30 mouse cellular contexts compared by ENCODE assay signal in the genomic region with DNA sequence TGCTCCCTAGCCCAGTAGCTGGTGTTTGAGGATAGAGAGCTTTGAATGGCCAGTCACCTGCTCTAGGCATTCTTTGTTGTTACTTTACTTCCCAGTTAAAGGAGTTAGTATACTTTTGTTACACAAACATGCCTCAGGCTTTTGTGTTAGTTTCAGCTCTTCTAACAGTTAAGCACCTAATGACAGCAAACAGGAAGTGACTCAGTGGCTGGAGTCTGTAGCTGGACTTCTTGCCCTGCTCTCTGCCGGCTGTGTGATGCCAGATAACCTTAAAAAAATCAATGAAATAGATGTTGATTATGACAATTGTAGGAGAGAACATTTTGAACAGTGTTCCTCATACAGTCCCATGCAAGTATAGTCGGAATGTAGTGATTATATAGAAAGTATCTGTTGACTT. TPM values are rescaled to one million over a fixed set of nuclear protein-coding genes. Genes with fewer than 3 reads are reported as not detected.
DNase-seq lines count a peak whose midpoint lies in the region; ATAC-seq and TF ChIP-seq lines count a peak whose summit lies in the region.
"Had no signal": no experiment of that assay in that cellular context is flagged by ENCODE, and none has a peak within 500 bp of the region (broad histone marks: within the 10 kb centered on the region; RNA-seq: fewer than 3 reads in every experiment).

No protein-coding gene starts in this region.

- in situ Hi-C loops in Patski (cut with MboI; ENCODE audit: low pct_unique_long_range_greater_than_20kb) = no loop called here

- TF ChIP-seq EP300 in MEL (IDR thresholded peaks at IDR 0.05; ENCODE audit: low read depth in 1 of 2, low read length in 2 of 2) = peak in 1 of 2 experiments; percentile 23; a peak in 1 of 4 replicates

- POLR2A ChIA-PET in Patski (lab: Charles Lee) = no interaction called here

- H3K27ac ChIP-seq in MEL (ENCODE audit: control insufficient read depth, low read depth, low read length) = no peak overlapping the region
- H3K27ac ChIP-seq: embryonic facial prominence, embryonic 10.5 days; embryonic facial prominence, embryonic 13.5 days; forebrain, embryonic 10.5 days; forebrain, embryonic 13.5 days; heart, embryonic 15.5 days; hindbrain, embryonic 10.5 days; hindbrain, embryonic 13.5 days had no signal

- no peaks in the 10 kb centered on the region for H3K9me3 ChIP-seq in MEL (replicated peaks; ENCODE audit: insufficient read depth, low read length)
- H3K9me3 ChIP-seq: embryonic facial prominence, embryonic 10.5 days; embryonic facial prominence, embryonic 13.5 days; forebrain, embryonic 10.5 days; forebrain, embryonic 13.5 days; heart, embryonic 12.5 days; heart, embryonic 15.5 days; hindbrain, embryonic 10.5 days; hindbrain, embryonic 13.5 days had no signal

- no peak for TF ChIP-seq RAD21 in MEL (IDR thresholded peaks at IDR 0.05; ENCODE audit: low read depth, low read length)

- H3K4me1 ChIP-seq in MEL (ENCODE audit: control insufficient read depth in 1 of 2, insufficient read depth in 2 of 2, low read length in 2 of 2) = no peaks in the 10 kb centered on the region
- H3K4me1 ChIP-seq: embryonic facial prominence, embryonic 10.5 days; embryonic facial prominence, embryonic 13.5 days; forebrain, embryonic 10.5 days; forebrain, embryonic 13.5 days; heart, embryonic 12.5 days; heart, embryonic 15.5 days; hindbrain, embryonic 10.5 days; hindbrain, embryonic 13.5 days had no signal

- TF ChIP-seq CTCF in MEL (IDR thresholded peaks at IDR 0.05 in 2 of 3, conservative IDR thresholded peaks at IDR 0.05 in 1 of 3; ENCODE audit: control insufficient read depth in 1 of 3, insufficient read depth in 1 of 3, low read depth in 2 of 3, low read length in 3 of 3, poor library complexity in 1 of 3, severe bottlenecking in 1 of 3) = no peak
- no peak for TF ChIP-seq CTCF in Patski (IDR thresholded peaks at IDR 0.05)

- CTCF ChIA-PET in Patski (lab: Charles Lee) = no interaction called here

- peak; percentile 80 for ATAC-seq in Patski
- ATAC-seq: activated CD4-positive, CD25-positive, alpha-beta regulatory T cell, adult 4 months; forebrain, embryonic 13.5 days; intestine, postnatal 0 days had no signal

- H3K9ac ChIP-seq in MEL (ENCODE audit: control insufficient read depth, low read depth, low read length, poor library complexity, severe bottlenecking) = no peak overlapping the region
- H3K9ac ChIP-seq: embryonic facial prominence, embryonic 13.5 days; forebrain, embryonic 13.5 days; heart, embryonic 12.5 days; heart, embryonic 15.5 days; hindbrain, embryonic 13.5 days had no signal

- H3K36me3 ChIP-seq in MEL (ENCODE audit: control insufficient read depth in 1 of 2, insufficient read depth in 2 of 2, low read length in 2 of 2) = no peaks in the 10 kb centered on the region; a peak in 1 of 4 replicates
- H3K36me3 ChIP-seq: embryonic facial prominence, embryonic 10.5 days; embryonic facial prominence, embryonic 13.5 days; forebrain, embryonic 10.5 days; heart, embryonic 12.5 days; heart, embryonic 15.5 days; hindbrain, embryonic 10.5 days; hindbrain, embryonic 13.5 days had no signal

- no peak overlapping the region for H3K4me3 ChIP-seq in MEL (ENCODE audit: control insufficient read depth in 1 of 2, insufficient read depth in 1 of 2, low read depth in 2 of 2, low read length in 2 of 2)
- H3K4me3 ChIP-seq: embryonic facial prominence, embryonic 10.5 days; embryonic facial prominence, embryonic 13.5 days; erythroblast, embryonic 14.5 days; forebrain, embryonic 10.5 days; forebrain, embryonic 13.5 days; heart, embryonic 12.5 days; heart, embryonic 15.5 days; hindbrain, embryonic 10.5 days; hindbrain, embryonic 13.5 days had no signal

- TF ChIP-seq POLR2A in MEL (IDR thresholded peaks at IDR 0.05; ENCODE audit: control insufficient read depth in 1 of 2, insufficient read depth in 1 of 2, low read depth in 1 of 2, low read length in 2 of 2, poor library complexity in 1 of 2) = no peak

- no peaks in the 10 kb centered on the region for H3K79me2 ChIP-seq in MEL (ENCODE audit: control insufficient read depth, insufficient read depth, low read length, poor library complexity)

- H3K27me3 ChIP-seq in MEL (ENCODE audit: control insufficient read depth in 1 of 2, insufficient read depth in 2 of 2, low read length in 2 of 2) = peaks cover 2 to 13% of the 10 kb centered on the region in 2 experiments
- peaks cover 34% of the 10 kb centered on the region for H3K27me3 ChIP-seq in Patski
- H3K27me3 ChIP-seq: forebrain, embryonic 13.5 days; heart, embryonic 12.5 days; heart, embryonic 15.5 days had no signal

- peak; percentile 18 for DNase-seq in 3T3-L1 (ENCODE audit: low read depth, low spot score)
- DNase-seq in MEL (ENCODE audit: low read depth, low spot score) = peak; percentile 25
- no peak for DNase-seq in Patski (ENCODE audit: low read depth, low spot score)
- peak; percentile 9 for DNase-seq in fibroblast of lung, adult 2 months (ENCODE audit: low read depth)
- DNase-seq in layer of hippocampus, postnatal 25 days (ENCODE audit: extremely low spot score in 1 of 2, low spot score in 1 of 2) = no peak
- DNase-seq in lung, postnatal 4 days = no peak
- no peak for DNase-seq in MN1 (ENCODE audit: low spot score)
- DNase-seq: adrenal gland, adult 8-10 months; adrenal gland, postnatal 25 days; B cell, adult 2 months; cerebellum, adult 11-12 months; cerebellum, adult 8-10 months; cerebellum, postnatal 10 days; cerebellum, postnatal 36 days; embryo, embryonic 11 days; gastrocnemius, postnatal 25 days; heart, postnatal 10 days; heart, postnatal 36 days; kidney, adult 2 months had no signal

TF ChIP-seq in MEL, 35 proteins besides CTCF, POLR2A, EP300 and RAD21:
- TF ChIP-seq UBTF (IDR thresholded peaks at IDR 0.05; ENCODE audit: borderline replicate concordance, insufficient read depth, low read depth, low read length) (no peak), ZC3H11A (IDR thresholded peaks at IDR 0.05; ENCODE audit: low read depth, low read length) (no peak), MAX (IDR thresholded peaks at IDR 0.05; ENCODE audit: low read length) (no peak), ETS1 (IDR thresholded peaks at IDR 0.05; ENCODE audit: low read depth, low read length) (no peak), POLR2AphosphoS2 (IDR thresholded peaks at IDR 0.05; ENCODE audit: low read length) (no peak), MYB (IDR thresholded peaks at IDR 0.05; ENCODE audit: low read depth, low read length) (no peak), TBP (IDR thresholded peaks at IDR 0.05; ENCODE audit: low read depth, low read length) (no peak), SMC3 (IDR thresholded peaks at IDR 0.05; ENCODE audit: low read depth, low read length) (no peak)

RNA-seq across cellular contexts. Expression of a gene that starts 35.4 kb away (rescaled TPM):
- total RNA-seq in MEL (2012; rRNA removed) = 10.2 and 11.8 TPM in 2 replicates
- 10 to 100 TPM in 1 of 2 experiments, not detected in 1; 13.0 TPM for polyA plus RNA-seq in MEL (2012; ENCODE audit: insufficient read depth in 1 of 2, insufficient read length in 2 of 2, low read depth in 1 of 2, low replicate concordance in 2 of 2, missing spikeins in 1 of 2)
- polyA plus RNA-seq in Patski (2021) = 3.1 TPM
- total RNA-seq in layer of hippocampus, postnatal 25 days (2021) = 10 to 100 TPM; 78.5 to 80.1 TPM

Comparison
In these comparisons a context has a peak if more than half of its experiments do, and no peak if none do; other contexts are left out.
1. DNase-seq: peak in 3T3-L1 (single experiment), MEL (single experiment) and fibroblast of lung, adult 2 months (single experiment); none in Patski (single experiment), layer of hippocampus, postnatal 25 days (0 of 2), lung, postnatal 4 days (0 of 2) and MN1 (single experiment).